Mouse (Mus musculus): ENCODE data around the gene Slc39a3.
"Not testable (repeated sequence)": the region's sequence is repeated elsewhere in the genome, so short reads cannot be mapped to it uniquely, and the experiment has no call there.

Slc39a3 gene

GRCm38 (mm10) chr10:81036988-81037580 is at the start of gene Slc39a3:
TSS of gene Slc39a3 (minus strand) at chr10:81037426.
- DNase-seq (ENCODE audit: low read depth, low spot score), result peak; percentile 98

- DNase-seq (ENCODE audit: low read depth, low spot score), result no peak
These were observed 49.8 kb upstream of the Slc39a3 start for GRCm38 (mm10) chr10:81087021-81087420.

GRCm38 (mm10) chr10:81082168-81082960 is 45.1 kb upstream of the Slc39a3 start:
- peak; percentile 46 for DNase-seq (ENCODE audit: low read depth, low spot score)

GRCm38 (mm10) chr10:81080008-81080655 is 42.9 kb upstream of the Slc39a3 start:
- no peak for DNase-seq (ENCODE audit: low read depth, low spot score)

DNA sequence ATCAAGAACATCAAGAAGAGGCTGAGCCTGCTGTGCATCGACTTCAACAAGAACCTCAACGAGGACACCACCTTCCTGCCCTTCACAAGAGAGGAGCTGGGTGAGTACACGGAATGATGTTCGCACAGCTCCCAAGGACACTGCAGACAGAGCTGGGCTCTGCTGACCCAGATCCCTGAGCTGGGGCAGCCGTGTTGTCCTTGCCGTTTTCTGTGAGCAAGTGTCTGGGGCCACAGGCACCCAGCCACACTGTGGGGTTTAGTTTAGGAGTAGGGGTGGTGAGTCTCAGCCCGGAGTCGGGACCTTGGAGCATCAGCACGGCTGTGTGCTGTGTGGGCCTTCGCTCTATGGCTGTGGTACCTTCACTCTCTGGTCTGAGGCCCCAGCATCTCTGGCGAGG is 40.7 kb upstream of the Slc39a3 start:
- DNase-seq (ENCODE audit: low read depth, low spot score), result no peak

DNA sequence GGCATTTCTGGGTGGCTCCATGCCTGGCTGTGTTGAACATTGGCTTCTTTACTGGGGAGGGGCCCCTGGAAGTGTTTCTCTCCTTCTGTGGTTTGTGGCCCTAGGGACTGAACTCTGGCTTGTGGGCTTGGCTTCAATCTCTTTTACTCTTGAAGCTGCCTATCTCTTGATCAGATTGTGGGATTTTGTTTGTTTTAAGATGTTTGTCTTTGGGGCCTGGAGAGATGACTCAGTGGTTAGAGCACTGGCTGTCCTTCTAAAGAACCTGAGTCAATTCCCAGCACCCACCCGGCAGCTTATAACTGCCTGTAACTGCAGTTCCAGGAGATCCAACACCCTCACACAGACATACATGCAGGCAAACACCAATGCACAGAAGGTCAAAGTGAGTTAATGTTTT is 39.1 kb upstream of the Slc39a3 start:
- no peak for DNase-seq (ENCODE audit: low read depth, low spot score)

DNA sequence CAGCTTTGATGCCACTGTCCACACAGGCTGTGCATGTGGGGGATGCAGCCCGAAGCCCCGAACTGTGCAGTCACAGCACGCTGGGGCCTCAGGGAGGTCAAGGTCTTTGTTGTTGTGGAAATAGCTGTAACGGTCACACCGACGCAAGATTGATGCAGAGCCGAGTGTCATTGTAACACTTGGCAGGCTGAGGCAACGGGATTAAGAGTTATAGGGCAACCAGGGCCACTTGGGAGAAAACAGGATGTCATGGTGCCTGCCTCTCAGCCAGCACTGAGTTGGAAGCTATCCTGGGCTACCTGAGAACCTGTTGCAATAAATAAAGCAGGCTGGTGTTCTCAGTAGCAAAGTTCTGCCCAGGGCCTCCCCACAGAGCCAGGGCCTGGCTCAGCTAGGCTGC is 38.5 kb upstream of the Slc39a3 start:
- no peak for DNase-seq (ENCODE audit: low read depth, low spot score)

DNA sequence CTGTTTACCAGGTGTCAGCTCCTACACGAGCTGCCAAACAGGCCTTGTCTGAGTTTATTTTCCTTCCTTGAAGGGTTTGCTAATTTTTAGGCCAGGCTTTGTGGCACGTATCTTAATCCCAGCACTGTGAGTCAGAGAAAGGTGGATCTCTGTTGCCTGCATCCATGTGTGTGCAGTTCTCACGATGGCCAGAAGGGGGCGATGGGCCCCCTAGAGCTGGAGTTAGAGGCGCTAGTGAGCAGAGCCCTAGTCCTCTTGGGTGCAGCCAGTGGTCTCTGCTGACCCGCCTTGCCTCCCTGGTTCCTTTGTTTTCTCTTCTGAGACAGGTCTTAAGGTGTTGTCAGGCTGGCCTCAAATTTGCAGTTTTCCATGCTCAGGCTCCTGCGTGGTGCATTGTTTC is 36.2 kb upstream of the Slc39a3 start:
- no peak for DNase-seq (ENCODE audit: low read depth, low spot score)

GRCm38 (mm10) chr10:81072290-81072689 is 35.1 kb upstream of the Slc39a3 start:
- DNase-seq (ENCODE audit: low read depth, low spot score), result no peak

DNA sequence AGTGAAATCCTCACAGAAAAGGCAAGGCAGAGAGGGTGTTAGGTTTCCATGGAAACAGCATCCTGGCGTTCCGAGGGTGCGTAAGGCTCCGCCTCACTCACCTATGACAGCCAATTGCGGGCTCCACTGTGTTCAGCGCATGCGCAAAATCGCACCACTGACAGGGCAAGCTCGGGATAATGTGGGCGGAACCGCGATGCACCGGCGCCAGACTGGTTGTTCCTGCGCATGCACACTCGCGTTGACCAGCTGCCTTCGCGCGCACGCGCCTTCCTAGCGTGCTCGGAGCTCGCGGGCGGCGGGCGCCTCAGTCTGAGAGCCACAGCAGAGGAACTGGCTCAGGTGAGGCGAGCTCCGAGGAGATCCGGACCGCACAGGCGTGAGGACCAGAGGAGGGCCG is 32.6 kb upstream of the Slc39a3 start, which contains the start of gene Thop1:
Gene Thop1 (plus strand): TSS at position 200 of the 400 bp plus-strand sequence.
- DNase-seq (ENCODE audit: low read depth, low spot score), result peak; percentile 99

DNA sequence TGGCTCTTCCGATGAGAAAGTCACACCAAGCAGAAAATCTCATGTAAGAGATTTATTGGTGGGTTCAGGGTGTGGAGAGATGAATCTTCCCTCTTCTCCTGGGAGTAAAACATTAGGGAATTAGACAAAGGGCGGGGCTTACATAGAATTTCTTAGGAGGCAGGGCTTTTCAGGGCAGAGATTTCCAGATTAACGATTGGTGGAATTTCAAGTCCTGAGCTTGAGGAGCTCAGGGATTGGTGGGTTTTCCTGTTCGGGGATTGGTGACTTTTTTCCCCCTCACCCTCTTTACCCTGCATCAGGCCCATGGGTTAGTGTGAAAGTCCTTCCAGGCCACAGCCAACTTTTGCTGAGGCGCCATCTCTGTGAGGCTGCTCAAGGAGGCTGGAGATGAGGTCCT is 31.5 kb upstream of the Slc39a3 start:
- DNase-seq (ENCODE audit: low read depth, low spot score), result no peak

- DNase-seq (ENCODE audit: low read depth, low spot score), result not testable (repeated sequence)
These were observed 27.3 kb upstream of the Slc39a3 start for GRCm38 (mm10) chr10:81064519-81064918.

DNA sequence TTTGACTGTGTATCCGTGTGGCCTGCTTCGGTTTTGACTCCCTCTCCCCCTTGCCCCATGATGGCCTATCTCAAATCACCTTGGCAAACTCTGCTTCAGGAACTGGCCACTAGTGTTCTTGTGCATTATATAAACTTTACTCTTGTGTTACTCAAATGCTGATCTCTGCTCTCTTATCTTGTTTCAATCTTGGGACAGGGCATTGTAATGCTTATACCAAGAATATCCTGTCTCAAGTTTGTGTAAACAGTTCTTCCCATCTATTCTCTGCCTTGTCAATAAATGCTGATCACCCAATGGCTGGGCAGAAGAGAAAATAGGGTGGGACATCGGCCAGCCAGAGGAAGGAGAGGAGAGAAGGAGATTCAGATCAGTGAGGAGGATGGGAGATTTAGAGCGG is 25.5 kb upstream of the Slc39a3 start:
- no peak for DNase-seq (ENCODE audit: low read depth, low spot score)

DNA sequence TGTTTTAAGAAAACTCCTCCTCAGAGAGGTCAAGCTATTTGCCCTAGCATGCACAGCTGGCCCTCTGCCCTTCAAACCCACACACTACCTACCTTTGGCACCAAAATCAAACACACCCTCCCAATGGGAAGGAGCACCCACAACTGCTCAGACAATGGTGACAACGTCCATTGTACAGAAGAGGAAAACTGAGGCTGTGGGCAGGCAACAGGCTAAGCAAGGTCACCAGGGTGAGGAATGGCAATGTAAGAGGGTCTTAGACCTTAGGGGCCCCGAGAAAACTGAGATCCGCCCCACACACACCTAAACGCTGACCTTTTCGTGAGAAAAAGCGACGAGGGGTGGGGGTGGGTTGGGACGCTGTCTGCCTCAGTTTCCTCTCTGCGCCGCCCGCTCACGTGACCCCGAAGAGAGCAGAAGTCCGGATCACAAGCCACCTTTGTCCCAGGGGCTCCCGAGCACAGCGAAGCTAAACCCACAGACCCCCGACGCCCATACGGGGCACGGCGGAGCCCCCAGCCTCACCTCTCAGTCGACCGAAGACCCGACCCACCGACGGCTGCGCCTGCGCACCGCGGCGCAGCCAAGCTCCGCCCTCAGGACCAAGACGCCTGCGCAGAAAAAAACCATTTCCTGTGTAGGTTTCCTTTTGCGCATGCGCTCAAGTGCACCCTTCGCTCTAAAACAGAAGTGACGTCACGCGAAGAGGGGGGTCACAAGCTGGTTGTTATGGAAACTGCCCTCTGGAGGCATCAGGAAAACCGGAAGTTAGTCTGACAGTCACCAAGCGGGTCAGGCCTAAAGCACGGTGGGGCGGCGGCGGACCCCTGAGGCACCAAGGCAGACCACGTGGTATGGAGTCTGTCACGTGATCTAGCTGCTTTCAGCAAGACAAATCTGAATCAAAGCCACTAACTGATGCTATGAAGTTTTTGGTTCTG is 22.6 kb upstream of the Slc39a3 start, which contains the start of gene Sgta:
Gene Sgta (minus strand): TSS at position 579 of the 941 bp plus-strand sequence.
- peak; percentile 100 for DNase-seq (ENCODE audit: low read depth, low spot score)

- DNase-seq (ENCODE audit: low read depth, low spot score), result no peak
These were observed 21.7 kb upstream of the Slc39a3 start for GRCm38 (mm10) chr10:81058896-81059295.

GRCm38 (mm10) chr10:81057406-81058130 is 20.3 kb upstream of the Slc39a3 start:
- DNase-seq (ENCODE audit: low read depth, low spot score), result no peak

- DNase-seq (ENCODE audit: low read depth, low spot score), result not testable (repeated sequence)
These were observed 18.6 kb upstream of the Slc39a3 start for GRCm38 (mm10) chr10:81055802-81056340.

DNA sequence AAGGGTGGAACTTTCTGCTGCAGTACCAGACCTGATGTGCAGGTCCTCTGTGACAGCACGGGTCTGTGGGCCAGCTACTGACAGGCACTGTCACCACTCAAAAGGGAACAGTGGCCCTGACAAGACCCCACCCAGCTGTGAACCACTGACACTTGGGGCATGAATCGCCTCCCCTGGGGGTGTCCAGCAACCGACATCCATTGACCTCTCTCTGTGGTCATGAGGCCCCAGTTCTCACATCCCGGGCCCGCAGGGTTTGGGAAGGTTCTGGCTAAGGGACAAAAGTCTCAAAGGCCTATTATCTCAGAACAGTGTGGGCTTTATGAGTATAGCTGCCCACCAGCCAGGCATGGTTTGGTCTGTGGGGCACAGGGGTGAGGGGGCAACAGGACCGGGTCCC is 17.9 kb upstream of the Slc39a3 start:
- DNase-seq (ENCODE audit: low read depth, low spot score), result no peak

DNA sequence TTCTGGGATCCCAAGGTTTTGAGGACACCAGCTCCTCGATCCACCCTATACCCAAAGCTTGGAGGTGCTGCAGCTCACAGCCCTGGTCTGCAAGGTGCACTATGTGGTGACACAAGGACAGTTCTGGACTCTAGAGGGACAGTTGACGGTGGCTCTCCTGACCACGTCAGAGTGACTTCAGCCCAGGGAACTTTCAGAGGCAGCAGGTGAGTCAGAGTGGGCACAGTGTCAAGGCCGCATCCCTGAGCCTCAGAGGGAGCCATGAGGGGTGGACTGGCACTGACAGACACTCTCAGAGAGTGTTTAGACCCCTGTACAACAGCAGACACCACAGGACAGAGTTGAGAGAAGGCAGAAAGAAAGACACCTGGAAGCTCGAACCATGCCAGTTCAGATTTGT is 15.4 kb upstream of the Slc39a3 start:
- DNase-seq (ENCODE audit: low read depth, low spot score), result no peak

DNA sequence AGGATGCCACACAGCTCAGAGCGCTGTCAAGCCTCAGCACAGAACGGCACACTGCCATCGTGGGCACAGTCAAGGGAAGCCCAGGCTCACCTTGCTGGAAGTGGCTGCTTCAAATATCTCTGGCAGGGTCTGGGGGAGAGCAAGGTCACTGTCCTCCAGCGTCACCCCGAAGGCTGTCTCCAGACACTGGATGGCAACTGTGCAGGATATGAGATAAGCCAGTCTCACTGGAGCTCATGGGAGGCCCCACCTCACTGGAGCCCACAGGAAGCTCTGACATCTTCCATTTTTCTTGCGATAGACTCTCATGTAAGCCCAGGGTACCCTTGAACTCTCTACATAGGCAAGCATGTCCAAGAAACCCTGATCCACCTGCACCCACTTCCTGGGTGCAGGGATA is 13.9 kb upstream of the Slc39a3 start:
- DNase-seq (ENCODE audit: low read depth, low spot score), result no peak
